Mouse (Mus musculus): ENCODE measurements around the gene Tbc1d12.

Gene Tbc1d12

GRCm38 (mm10) chr19:38914926-38915325 is 78.5 kb downstream of the Tbc1d12 start:
- no peak for DNase-seq (ENCODE audit: low read depth)

GRCm38 (mm10) chr19:38915677-38916076 is 79.3 kb downstream of the Tbc1d12 start:
- DNase-seq (ENCODE audit: low read depth), result peak; percentile 56

GRCm38 (mm10) chr19:38928481-38929158 is 92.2 kb downstream of the Tbc1d12 start:
- DNase-seq (ENCODE audit: low read depth), result no peak

GRCm38 (mm10) chr19:38929471-38930251 is 93.3 kb downstream of the Tbc1d12 start:
- no peak for DNase-seq (ENCODE audit: low read depth)

GRCm38 (mm10) chr19:38930252-38930787 is 93.9 kb downstream of the Tbc1d12 start:
- no peak for DNase-seq (ENCODE audit: low read depth)

- peak; percentile 92 for DNase-seq (ENCODE audit: low read depth)
These were observed 94.6 kb downstream of the Tbc1d12 start, which contains the start of gene Hells for GRCm38 (mm10) chr19:38930788-38931565. Hells (plus strand) TSS chr19:38930915.

GRCm38 (mm10) chr19:38931566-38931890 is 95.1 kb downstream of the Tbc1d12 start:
- DNase-seq (ENCODE audit: low read depth), result no peak

GRCm38 (mm10) chr19:38944590-38945307 is 108.4 kb downstream of the Tbc1d12 start:
- DNase-seq (ENCODE audit: low read depth), result no peak

Measured in 416B (cell line).